Mouse (Mus musculus) liver, embryonic 11.5 days (tissue): Measurements from ENCODE around the gene Slc3a2. TPM values are rescaled to one million over a fixed set of nuclear protein-coding genes. Genes with fewer than 3 reads are reported as not detected.

Source experiments
- ATAC-seq: fragments of 200-750 bp; cut with Nextera tagmentation; replicated peaks from 2 replicates; pipeline ENCODE4 v1.8.0; 2017; ENCODE audit warnings: moderate number of reproducible peaks, mild to moderate bottlenecking, moderate TSS enrichment, moderate library complexity; ENCODE audit not compliant: low FRiP score
- DNase-seq: peaks from one replicate; pipeline ENCODE4 v3.0.0-alpha.2; 2017; ENCODE audit warnings: low spot score
- H3K27ac ChIP-seq: fragments of 300-500 bp; sonication (generic); 2 replicates; pipeline ENCODE4 v1.5.1; 2014; ENCODE audit warnings: mild to moderate bottlenecking, low read depth, low read length, control low read depth
- H3K27me3 ChIP-seq: fragments of 300-500 bp; sonication (generic); replicated peaks from 2 replicates; pipeline ENCODE4 v1.6.1; 2014; ENCODE audit warnings: low read length, mixed read lengths; ENCODE audit not compliant: control insufficient read depth, insufficient read depth
- H3K36me3 ChIP-seq: fragments of 300-500 bp; sonication (generic); 2 replicates; pipeline ENCODE4 v1.6.1; 2014; ENCODE audit warnings: mild to moderate bottlenecking, low read length, moderate library complexity, mixed read lengths; ENCODE audit not compliant: control insufficient read depth, insufficient read depth
- H3K4me1 ChIP-seq: fragments of 300-500 bp; sonication (generic); replicated peaks from 2 replicates; pipeline ENCODE4 v1.6.1; 2014; ENCODE audit warnings: low read length, mixed read lengths; ENCODE audit not compliant: control insufficient read depth, insufficient read depth
- H3K4me2 ChIP-seq: fragments of 300-500 bp; sonication (generic); 2 replicates; pipeline ENCODE4 v1.6.1; 2014; ENCODE audit warnings: mild to moderate bottlenecking, control low read depth, moderate library complexity
- H3K4me3 ChIP-seq: fragments of 300-500 bp; sonication (generic); 2 replicates; pipeline ENCODE4 v1.5.1; 2014; ENCODE audit warnings: low read depth, low read length, control low read depth
- H3K9ac ChIP-seq: fragments of 300-500 bp; sonication (generic); 2 replicates; pipeline ENCODE4 v1.6.1; 2014; ENCODE audit warnings: low read depth, low read length, control low read depth
- H3K9me3 ChIP-seq: fragments of 300-500 bp; sonication (generic); 2 replicates; pipeline ENCODE4 v1.6.1; 2016; ENCODE audit warnings: low read length, inconsistent platforms, mixed read lengths; ENCODE audit not compliant: control insufficient read depth
- WGBS: fragments of 180-500 bp; shearing (Covaris S2); extraction: QIAGEN DNeasy Blood & Tissue Kit; methylation state at CpG from one replicate; pipeline ENCODE4 v1.1.7; 2014; 5-methylcytosine and 5-hydroxymethylcytosine counted together
- microRNA-seq: library from miRNA; unstranded; fragments of <30 nt; microRNA quantifications from one replicate; pipeline ENCODE4, GENCODE M21; 2017; ENCODE audit warnings: borderline number of aligned reads
- polyA plus RNA-seq: library from polyadenylated mRNA; unstranded; fragments of >200 nt; fragmentation: Nextera tagmentation; extraction: Ambion mirVana; gene quantifications from 2 replicates; pipeline ENCODE4 v1.2.1, GENCODE M21; 2014

The Slc3a2 gene
- polyA plus RNA-seq, 1 experiment from 2014 or later, result 150 TPM

- no peak overlapping the region for H3K4me2 ChIP-seq
- no peaks in the 10 kb centered on the region for H3K27me3 ChIP-seq
- WGBS, result 70% methylated on average over 5 of the region's 5 CpGs
These were observed 57.4 kb downstream of the Slc3a2 start for GRCm38 (mm10) chr19:8665746-8666145.

GRCm38 (mm10) chr19:8664859-8665258 lies 58.3 kb downstream of the Slc3a2 start:
- Histone ChIP-seq H3K4me3 (no peak overlapping the region), H3K9me3 (no peaks in the 10 kb centered on the region), H3K27me3 (no peaks in the 10 kb centered on the region), H3K9ac (no peak overlapping the region), H3K4me1 (no peaks in the 10 kb centered on the region; the same call in 1 of the 2 replicates), H3K27ac (no peak overlapping the region), H3K36me3 (no peaks in the 10 kb centered on the region), H3K4me2 (no peak overlapping the region)
- no peak for DNase-seq
- no peak for ATAC-seq
- 56% methylated on average over 3 of the region's 3 CpGs for WGBS

More at GRCm38 (mm10) chr19:8665746-8666145, 57.4 kb downstream of the Slc3a2 start:
- Histone ChIP-seq H3K9ac (no peak overlapping the region), H3K4me3 (no peak overlapping the region), H3K36me3 (no peaks in the 10 kb centered on the region), H3K27ac (no peak overlapping the region), H3K9me3 (no peaks in the 10 kb centered on the region), H3K4me1 (no peaks in the 10 kb centered on the region; the same call in 1 of the 2 replicates)
- DNase-seq, result no peak
- ATAC-seq, result no peak

GRCm38 (mm10) chr19:8663911-8664421 lies 59.2 kb downstream of the Slc3a2 start:
- no peak overlapping the region for H3K9ac ChIP-seq

GRCm38 (mm10) chr19:8663360-8663839 lies 59.8 kb downstream of the Slc3a2 start, which contains the start of gene Chrm1:
Gene Chrm1 (plus strand): TSS chr19:8663789.
- H3K27ac ChIP-seq, result no peak within 1 kb of the TSS
- H3K4me1 ChIP-seq, result no peaks in the 10 kb centered on the region; the same call in 1 of the 2 replicates
- H3K4me2 ChIP-seq, result peak within 1 kb of the TSS; percentile 89
- H3K9me3 ChIP-seq, result no peaks in the 10 kb centered on the region
- DNase-seq (no peak), ATAC-seq (no peak)
- 78% methylated on average over 9 of the region's 9 CpGs for WGBS
- H3K27me3 ChIP-seq, result no peaks in the 10 kb centered on the region
- H3K9ac ChIP-seq, result no peak within 1 kb of the TSS
- H3K4me3 ChIP-seq, result peak within 1 kb of the TSS; percentile 45
- H3K36me3 ChIP-seq, result no peaks in the 10 kb centered on the region

More at GRCm38 (mm10) chr19:8663911-8664421, 59.2 kb downstream of the Slc3a2 start:
- H3K9me3 ChIP-seq, result no peaks in the 10 kb centered on the region
- H3K4me1 ChIP-seq, result no peaks in the 10 kb centered on the region; the same call in 1 of the 2 replicates
- no peak for DNase-seq
- no peak for ATAC-seq
- no peak overlapping the region for H3K4me2 ChIP-seq
- H3K36me3 ChIP-seq, result no peaks in the 10 kb centered on the region
- no peak overlapping the region for H3K27ac ChIP-seq
- WGBS, result 50% methylated on average over 10 of the region's 10 CpGs
- H3K27me3 ChIP-seq, result no peaks in the 10 kb centered on the region
- H3K4me3 ChIP-seq, result no peak overlapping the region

- Histone ChIP-seq H3K27me3 (no peaks in the 10 kb centered on the region), H3K27ac (no peak overlapping the region), H3K4me1 (no peaks in the 10 kb centered on the region; the same call in 1 of the 2 replicates), H3K36me3 (no peaks in the 10 kb centered on the region), H3K4me3 (peak overlapping the region; percentile 45), H3K9me3 (no peaks in the 10 kb centered on the region), H3K4me2 (peak overlapping the region; percentile 89), H3K9ac (peak overlapping the region; percentile 28)
- 3% methylated on average over 11 of the region's 11 CpGs for WGBS
- DNase-seq (peak; percentile 75), ATAC-seq (peak; percentile 68)
These were observed 60.8 kb downstream of the Slc3a2 start for GRCm38 (mm10) chr19:8662337-8662736.

- Histone ChIP-seq H3K27ac (no peak overlapping the region), H3K4me3 (peak overlapping the region; percentile 45), H3K4me1 (no peaks in the 10 kb centered on the region; the same call in 1 of the 2 replicates), H3K27me3 (no peaks in the 10 kb centered on the region), H3K36me3 (no peaks in the 10 kb centered on the region), H3K9me3 (no peaks in the 10 kb centered on the region), H3K4me2 (peak overlapping the region; percentile 89), H3K9ac (peak overlapping the region; percentile 28)
- DNase-seq (no peak), ATAC-seq (0 out of 2 replicates have a peak, but pooled peaks have one; percentile 48)
- WGBS, result 2% methylated on average over 35 of the region's 35 CpGs
These were observed 61.3 kb downstream of the Slc3a2 start for GRCm38 (mm10) chr19:8661821-8662307.

Small RNA genes lying within 50 kb of the gene (microRNA-seq; reads per million reads assigned to microRNA genes)
- not detected for gene Mir6992

Other genes starting within 250 kb of the Slc3a2 start
- 2.0 and 2.9 TPM in 2 replicates for gene Slc22a8, start 132.1 kb downstream of the Slc3a2 start, polyA plus RNA-seq
- gene Slc22a6, start 105.3 kb downstream of the Slc3a2 start, polyA plus RNA-seq, result not detected in 2 replicates
- gene Chrm1, start 59.6 kb downstream of the Slc3a2 start, polyA plus RNA-seq, result 0.12 TPM in 1 of 2 replicates, not detected in the other
- 142 and 143 TPM in 2 replicates for gene Wdr74, start 12.5 kb upstream of the Slc3a2 start, polyA plus RNA-seq
- 1.7 and 2.0 TPM in 2 replicates for gene 1700092M07Rik, start 17.3 kb upstream of the Slc3a2 start, polyA plus RNA-seq
- 69.5 and 73.1 TPM in 2 replicates for gene Stx5a, start 18.0 kb upstream of the Slc3a2 start, polyA plus RNA-seq
- 197 and 198 TPM in 2 replicates for gene Nxf1, start 33.7 kb upstream of the Slc3a2 start, polyA plus RNA-seq
- gene Tmem223, start 47.6 kb upstream of the Slc3a2 start, polyA plus RNA-seq, result 116 and 123 TPM in 2 replicates
- gene Tmem179b, start 51.1 kb upstream of the Slc3a2 start, polyA plus RNA-seq, result 116 and 119 TPM in 2 replicates
- 25.9 TPM in 2 replicates for gene Taf6l, start 63.0 kb upstream of the Slc3a2 start, polyA plus RNA-seq
- 152 and 159 TPM in 2 replicates for gene Polr2g, start 75.2 kb upstream of the Slc3a2 start, polyA plus RNA-seq
- gene Zbtb3, start 79.2 kb upstream of the Slc3a2 start, polyA plus RNA-seq, result 3.2 and 4.1 TPM in 2 replicates
- gene Ttc9c, start 96.0 kb upstream of the Slc3a2 start, polyA plus RNA-seq, result 43.8 and 46.8 TPM in 2 replicates
- gene Hnrnpul2, start 96.6 kb upstream of the Slc3a2 start, polyA plus RNA-seq, result 5.5 and 6.4 TPM in 2 replicates
- gene AC129217.1, start 106.4 kb upstream of the Slc3a2 start, polyA plus RNA-seq, result 0.40 TPM in 1 of 2 replicates, not detected in the other
- 52.7 and 52.9 TPM in 2 replicates for gene Bscl2, start 114.1 kb upstream of the Slc3a2 start, polyA plus RNA-seq
- 2.1 and 2.3 TPM in 2 replicates for gene Gng3, start 115.8 kb upstream of the Slc3a2 start, polyA plus RNA-seq
- 0.10 and 0.34 TPM in 2 replicates for gene Lrrn4cl, start 127.4 kb upstream of the Slc3a2 start, polyA plus RNA-seq
- gene Ubxn1, start 148.1 kb upstream of the Slc3a2 start, polyA plus RNA-seq, result 198 and 204 TPM in 2 replicates
- gene Uqcc3, start 157.6 kb upstream of the Slc3a2 start, polyA plus RNA-seq, result 57.1 and 66.9 TPM in 2 replicates
- 133 and 147 TPM in 2 replicates for gene Lbhd1, start 160.4 kb upstream of the Slc3a2 start, polyA plus RNA-seq
- not detected in 2 replicates for gene Gm49403, start 160.6 kb upstream of the Slc3a2 start, polyA plus RNA-seq
- 163 and 171 TPM in 2 replicates for gene 1810009A15Rik, start 165.5 kb upstream of the Slc3a2 start, polyA plus RNA-seq
- gene Gm49416, start 165.6 kb upstream of the Slc3a2 start, polyA plus RNA-seq, result not detected in 2 replicates
- gene Ints5, start 169.6 kb upstream of the Slc3a2 start, polyA plus RNA-seq, result 47.8 and 52.4 TPM in 2 replicates
- 91.8 and 106 TPM in 2 replicates for gene Ganab, start 174.7 kb upstream of the Slc3a2 start, polyA plus RNA-seq
- 32.3 and 34.8 TPM in 2 replicates for gene B3gat3, start 197.0 kb upstream of the Slc3a2 start, polyA plus RNA-seq
- gene Rom1, start 206.0 kb upstream of the Slc3a2 start, polyA plus RNA-seq, result 2.4 and 3.9 TPM in 2 replicates
- 22.6 and 26.1 TPM in 2 replicates for gene Eml3, start 206.2 kb upstream of the Slc3a2 start, polyA plus RNA-seq
- 75.6 and 81.1 TPM in 2 replicates for gene Mta2, start 218.5 kb upstream of the Slc3a2 start, polyA plus RNA-seq
- 42.4 and 43.2 TPM in 2 replicates for gene Tut1, start 230.5 kb upstream of the Slc3a2 start, polyA plus RNA-seq
- 598 and 618 TPM in 2 replicates for gene Eef1g, start 243.7 kb upstream of the Slc3a2 start, polyA plus RNA-seq